ENCODE assay signal across 15 mouse cellular contexts in the genomic region with DNA sequence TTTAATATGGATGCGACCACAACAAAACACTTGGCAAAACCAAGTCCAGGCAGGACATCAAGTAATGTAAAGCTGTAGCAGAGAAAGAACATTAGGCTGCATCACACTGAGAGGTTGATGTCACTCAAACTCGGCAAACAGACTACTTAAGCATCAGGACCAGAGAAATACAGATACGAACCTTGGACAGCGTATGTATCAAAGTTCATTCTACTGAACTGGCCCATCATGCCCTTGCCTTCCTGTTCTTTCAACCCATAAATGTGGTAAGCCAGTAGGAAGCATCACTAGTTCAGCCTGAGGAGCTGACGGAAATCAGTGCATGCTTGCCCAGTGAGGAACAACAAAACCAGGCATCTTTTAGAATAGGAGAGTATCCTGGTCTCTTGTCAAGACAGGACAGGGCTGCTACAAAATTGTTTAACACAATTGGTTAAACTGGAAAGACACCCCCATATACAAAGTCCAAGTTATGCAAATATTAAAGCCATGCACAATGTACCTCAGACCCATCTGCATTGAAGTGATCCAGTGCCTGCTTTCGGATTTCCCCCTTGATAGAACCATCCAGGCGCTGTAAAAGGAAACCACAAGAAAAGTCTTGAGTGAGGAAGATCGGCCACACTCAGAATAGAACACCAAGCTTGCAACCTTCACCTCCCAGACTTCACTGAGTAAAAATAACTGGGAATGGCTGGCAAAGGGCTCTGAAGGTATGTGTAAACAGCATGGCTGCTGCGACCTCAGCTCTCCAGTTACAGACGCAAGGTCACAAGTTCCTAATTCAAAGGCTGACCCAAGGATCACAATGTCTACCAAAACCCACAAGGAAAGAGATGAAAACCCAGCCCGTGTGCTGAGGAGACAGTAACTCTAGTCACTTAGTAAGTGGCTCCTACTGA.
DNase-seq lines count a peak whose midpoint lies in the region; ATAC-seq and TF ChIP-seq lines count a peak whose summit lies in the region.
"Had no signal": no experiment of that assay in that cellular context is flagged by ENCODE, and none has a peak within 500 bp of the region (broad histone marks: within the 10 kb centered on the region; RNA-seq: fewer than 3 reads in every experiment).

No protein-coding gene starts in this region.

- 76% methylated on average over 11 of the region's 11 CpGs for WGBS in heart, embryonic 13.5 days
- 73% methylated on average over 11 of the region's 11 CpGs for WGBS in liver, postnatal 0 days (ENCODE audit: insufficient replicate concordance)

- H3K9ac ChIP-seq in heart, embryonic 13.5 days = no peak overlapping the region
- no peak overlapping the region for H3K9ac ChIP-seq in liver, postnatal 0 days (replicated peaks)
- H3K9ac ChIP-seq: hindbrain, embryonic 13.5 days; liver, embryonic 14.5 days; neural tube, embryonic 15.5 days had no signal

- TF ChIP-seq CTCF in liver, postnatal 0 days (IDR thresholded peaks at IDR 0.05; ENCODE audit: low read depth) = no peak

- no peak for ATAC-seq in heart, embryonic 13.5 days (ENCODE audit: extremely low read depth, insufficient number of reproducible peaks, low FRiP score, low TSS enrichment)
- peak; percentile 81 for ATAC-seq in liver, postnatal 0 days
- ATAC-seq: Patski had no signal

- intact Hi-C loops in heart, postnatal 36 days (cut with DNase I) = no loop called here

- H3K27ac ChIP-seq in heart, embryonic 13.5 days (replicated peaks) = peak overlapping the region; percentile 73
- peak overlapping the region; percentile 64 for H3K27ac ChIP-seq in liver, postnatal 0 days (ENCODE audit: low read depth)
- H3K27ac ChIP-seq: hindbrain, embryonic 13.5 days; liver, embryonic 14.5 days; neural tube, embryonic 15.5 days had no signal

- peak; percentile 33 for DNase-seq in heart, adult 8-10 months (ENCODE audit: low spot score)
- DNase-seq in heart, postnatal 36 days = no peak
- peak; percentile 41 for DNase-seq in gastrocnemius, postnatal 25 days
- DNase-seq in liver, postnatal 0 days = no peak
- no peak for DNase-seq in cerebellum, adult 8-10 months
- no peak for DNase-seq in adrenal gland, adult 8-10 months
- DNase-seq: kidney, adult 11 months; kidney, postnatal 14 days; lung, postnatal 36 days had no signal

- H3K4me3 ChIP-seq in heart, embryonic 13.5 days = no peak overlapping the region
- H3K4me3 ChIP-seq in liver, postnatal 0 days (ENCODE audit: low read depth, low read length) = no peak overlapping the region
- H3K4me3 ChIP-seq: hindbrain, embryonic 13.5 days; neural tube, embryonic 15.5 days had no signal

- no peak overlapping the region for H3K4me2 ChIP-seq in heart, embryonic 13.5 days
- H3K4me2 ChIP-seq in liver, postnatal 0 days (ENCODE audit: low read depth, low read length) = 0 out of 2 replicates have a peak overlapping the region, but pooled peaks have one; percentile 13
- H3K4me2 ChIP-seq: hindbrain, embryonic 13.5 days; midbrain, embryonic 11.5 days; neural tube, embryonic 15.5 days had no signal

- H3K9me3 ChIP-seq in heart, embryonic 13.5 days = no peaks in the 10 kb centered on the region
- H3K9me3 ChIP-seq in liver, postnatal 0 days (ENCODE audit: low read length) = no peaks in the 10 kb centered on the region
- H3K9me3 ChIP-seq: hindbrain, embryonic 13.5 days; neural tube, embryonic 15.5 days had no signal

- H3K4me1 ChIP-seq in heart, embryonic 13.5 days = peaks cover 33% of the 10 kb centered on the region
- H3K4me1 ChIP-seq in liver, postnatal 0 days (ENCODE audit: insufficient read depth) = no peaks in the 10 kb centered on the region; the same call in 1 of the 2 replicates
- H3K4me1 ChIP-seq: hindbrain, embryonic 13.5 days had no signal

- no peaks in the 10 kb centered on the region for H3K27me3 ChIP-seq in heart, embryonic 13.5 days (replicated peaks)
- no peaks in the 10 kb centered on the region for H3K27me3 ChIP-seq in liver, postnatal 0 days (ENCODE audit: insufficient read depth, low read length)
- H3K27me3 ChIP-seq: hindbrain, embryonic 13.5 days; neural tube, embryonic 15.5 days; Patski had no signal

- TF ChIP-seq EP300 in liver, postnatal 0 days (IDR thresholded peaks at IDR 0.05; ENCODE audit: low read depth) = no peak

- H3K36me3 ChIP-seq in heart, embryonic 13.5 days = peaks cover 95% of the 10 kb centered on the region
- peaks cover 97% of the 10 kb centered on the region for H3K36me3 ChIP-seq in liver, postnatal 0 days (replicated peaks; ENCODE audit: insufficient read depth, low read length)

Comparison
In these comparisons a context has a peak if more than half of its experiments do, and no peak if none do; other contexts are left out.
1. DNase-seq: peak in heart, adult 8-10 months (single experiment) and gastrocnemius, postnatal 25 days (single experiment); none in heart, postnatal 36 days (0 of 2), liver, postnatal 0 days (single experiment), cerebellum, adult 8-10 months (single experiment) and adrenal gland, adult 8-10 months (single experiment).